Mouse (Mus musculus): ENCODE data around the gene Stat6.

GRCm38 (mm10) chr10:127596321-127596941 is 46.4 kb upstream of the Stat6 start:
- TF ChIP-seq CTCF (IDR thresholded peaks at IDR 0.05; ENCODE audit: insufficient read depth, low read length) = no peak
- no peak for TF ChIP-seq POLR2A (IDR thresholded peaks at IDR 0.05; ENCODE audit: borderline replicate concordance, extremely low read depth, low read depth, low read length)

Data from lung, adult 2 months (tissue).